Mouse (Mus musculus) urinary bladder, adult 18-20 months (tissue): ENCODE measurements at regions not wholly inside any gene's neighbourhood (a gene's known extent, or its start where the extent isn't known, plus 50 kb on each side); places are given as distances from the start of the nearest gene placed in this dataset.
A peak's percentile ranks its signal among the peaks of the same experiment; 100 is the strongest.

Experiments
- DNase-seq, 2 experiments: peaks; one replicate each; pipeline ENCODE4 v3.0.0; 2022; ENCODE audit warnings: low spot score in 2 of 2, mixed read lengths in 2 of 2

GRCm38 (mm10) chr1:64297343-64297742 lies 175.3 kb upstream of the Klf7 start:
- DNase-seq: no peak

GRCm38 (mm10) chr1:64295512-64295945 lies 173.4 kb upstream of the Klf7 start:
- DNase-seq: no peak

DNA sequence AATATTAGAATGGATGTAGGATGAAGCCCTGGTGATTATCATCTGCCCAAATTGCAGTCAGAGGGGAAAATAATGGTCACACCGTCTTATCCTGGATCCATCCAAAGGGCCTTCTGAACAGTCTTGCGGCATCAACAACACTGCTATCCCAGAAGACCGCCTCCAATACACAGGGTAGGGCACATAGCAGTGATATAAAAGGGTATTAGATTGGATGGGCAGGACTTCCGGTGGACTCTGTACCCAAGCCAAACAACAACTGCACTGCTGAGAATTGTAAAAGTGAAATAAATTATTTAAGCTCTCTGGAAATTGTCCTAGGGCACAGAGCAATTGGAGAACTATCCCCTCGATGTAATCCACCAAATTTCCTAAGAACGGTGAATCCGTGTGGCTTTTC lies 173.0 kb upstream of the Klf7 start:
- no peak for DNase-seq

GRCm38 (mm10) chr1:64288812-64289447 lies 166.8 kb upstream of the Klf7 start:
- DNase-seq: peak in 1 of 2 experiments; percentile 25

DNA sequence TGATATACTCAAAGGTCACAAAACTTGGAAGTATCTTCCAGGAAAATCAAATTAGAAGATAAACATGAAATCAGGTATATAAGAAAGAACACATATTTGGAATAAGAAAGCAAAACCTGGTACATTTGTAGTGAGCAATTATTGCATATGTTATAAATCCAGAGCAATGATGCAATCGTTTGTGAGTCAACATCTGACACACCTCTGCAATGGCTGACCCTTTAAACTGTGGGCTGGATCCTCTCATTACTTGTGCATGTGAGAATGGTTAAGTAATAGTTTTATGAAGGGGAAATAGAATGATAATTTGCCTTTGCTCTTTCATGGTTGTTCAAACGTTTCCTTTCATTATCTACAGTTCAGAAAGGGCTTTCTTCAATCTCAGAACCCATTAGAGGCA lies 165.0 kb upstream of the Klf7 start:
- no peak for DNase-seq

DNA sequence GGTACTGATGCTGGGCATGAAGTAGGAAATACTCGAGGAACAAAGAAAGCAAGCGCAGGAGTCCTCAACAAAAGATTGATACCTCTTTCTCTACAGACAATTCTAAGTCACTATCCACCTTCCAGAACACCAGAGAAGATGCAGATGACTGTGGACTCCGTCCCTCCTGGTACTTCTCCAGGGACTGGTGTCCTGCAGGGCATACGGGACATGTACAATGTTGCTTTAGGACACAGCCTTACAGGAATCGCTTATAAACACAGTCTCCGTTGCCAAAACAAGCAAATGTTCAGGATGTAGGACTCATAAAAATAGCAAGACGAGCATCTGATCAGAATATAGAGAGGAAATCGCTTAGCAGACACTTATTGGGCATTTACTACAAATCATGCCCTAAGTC lies 162.6 kb upstream of the Klf7 start:
- DNase-seq: no peak

- DNase-seq: no peak
Measured at GRCm38 (mm10) chr1:64275865-64276264, 153.8 kb upstream of the Klf7 start.

- DNase-seq: no peak
Measured at GRCm38 (mm10) chr1:64275086-64275802, 153.2 kb upstream of the Klf7 start.

- DNase-seq: no peak
Measured at GRCm38 (mm10) chr1:64257237-64257636, 135.2 kb upstream of the Klf7 start.

DNA sequence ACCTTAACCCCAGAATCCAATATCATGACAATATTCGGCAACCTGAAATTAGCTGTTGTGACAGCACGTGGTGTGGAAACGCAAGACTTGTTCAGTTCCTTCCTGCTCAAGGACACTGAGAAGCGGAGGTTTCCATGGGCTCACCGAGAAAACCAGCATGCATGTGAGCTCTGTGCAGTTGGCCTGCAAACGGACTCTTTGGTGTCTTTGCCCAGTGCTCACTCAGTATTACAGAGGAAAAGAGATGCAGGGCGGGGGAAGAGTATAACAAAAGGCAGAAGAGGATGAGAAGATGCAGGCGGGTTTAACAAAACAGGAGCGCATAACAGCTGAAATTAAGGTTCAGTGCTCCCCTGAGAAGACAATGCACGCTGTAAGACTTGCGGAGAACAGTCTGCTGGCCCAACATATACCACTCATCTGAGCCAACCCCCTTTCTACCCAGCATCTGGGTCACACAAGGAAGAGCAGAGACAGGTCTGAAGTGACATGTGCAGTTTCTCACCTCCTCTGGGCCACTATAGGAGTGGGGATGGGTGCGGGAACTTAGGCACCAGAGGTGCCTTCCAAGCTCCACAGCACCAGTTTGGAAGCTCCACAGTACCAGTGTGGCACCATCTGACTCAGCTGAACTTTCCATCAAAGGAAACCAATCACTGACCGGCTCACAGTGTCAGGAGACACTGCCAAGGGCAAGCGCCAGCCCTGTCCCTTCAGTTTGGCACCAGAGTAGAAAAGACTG lies 133.6 kb upstream of the Klf7 start:
- DNase-seq: no peak

DNA sequence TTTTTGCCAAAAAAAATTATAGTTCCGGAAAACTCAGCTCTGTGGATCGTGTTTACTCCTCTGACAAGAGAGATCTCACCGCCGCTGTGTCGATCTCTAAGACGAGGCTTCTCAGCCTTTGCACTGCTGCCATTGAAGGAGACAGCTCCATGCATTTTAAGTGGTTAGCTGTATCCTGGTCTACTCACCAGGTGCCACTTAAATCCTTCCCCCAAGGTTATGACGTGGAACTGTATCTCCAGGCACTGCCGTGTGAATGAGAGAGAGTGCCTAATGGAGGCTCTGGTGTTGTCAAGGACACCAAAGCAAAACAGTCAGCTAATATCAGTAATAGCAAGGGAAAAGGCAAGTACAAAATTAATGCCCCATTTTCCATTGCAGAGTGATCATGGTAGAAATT lies 132.6 kb upstream of the Klf7 start:
- DNase-seq: no peak

GRCm38 (mm10) chr1:64253996-64254395 lies 131.9 kb upstream of the Klf7 start:
- DNase-seq: no peak

DNA sequence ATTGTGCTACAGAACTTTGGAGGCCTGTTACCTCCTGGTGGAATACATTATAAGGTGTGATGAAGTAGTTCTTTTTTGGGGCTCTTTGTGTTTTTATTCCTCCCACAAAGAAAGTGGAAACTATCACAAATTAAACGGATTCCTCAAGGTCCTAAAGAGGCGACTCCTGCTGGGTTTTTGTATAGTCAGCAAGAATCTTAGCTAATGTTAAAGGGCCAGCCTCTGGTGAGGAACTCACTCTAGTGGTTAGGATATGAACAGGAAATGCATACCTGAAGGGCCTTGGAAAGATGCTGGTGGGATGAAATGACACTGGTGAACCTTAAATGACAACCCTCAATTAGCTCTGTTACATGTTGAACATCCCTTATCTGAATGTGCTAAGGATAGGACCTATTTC lies 120.3 kb upstream of the Klf7 start:
- DNase-seq: no peak

- no peak for DNase-seq
Measured at GRCm38 (mm10) chr1:64229654-64230053, 107.6 kb upstream of the Klf7 start.

DNA sequence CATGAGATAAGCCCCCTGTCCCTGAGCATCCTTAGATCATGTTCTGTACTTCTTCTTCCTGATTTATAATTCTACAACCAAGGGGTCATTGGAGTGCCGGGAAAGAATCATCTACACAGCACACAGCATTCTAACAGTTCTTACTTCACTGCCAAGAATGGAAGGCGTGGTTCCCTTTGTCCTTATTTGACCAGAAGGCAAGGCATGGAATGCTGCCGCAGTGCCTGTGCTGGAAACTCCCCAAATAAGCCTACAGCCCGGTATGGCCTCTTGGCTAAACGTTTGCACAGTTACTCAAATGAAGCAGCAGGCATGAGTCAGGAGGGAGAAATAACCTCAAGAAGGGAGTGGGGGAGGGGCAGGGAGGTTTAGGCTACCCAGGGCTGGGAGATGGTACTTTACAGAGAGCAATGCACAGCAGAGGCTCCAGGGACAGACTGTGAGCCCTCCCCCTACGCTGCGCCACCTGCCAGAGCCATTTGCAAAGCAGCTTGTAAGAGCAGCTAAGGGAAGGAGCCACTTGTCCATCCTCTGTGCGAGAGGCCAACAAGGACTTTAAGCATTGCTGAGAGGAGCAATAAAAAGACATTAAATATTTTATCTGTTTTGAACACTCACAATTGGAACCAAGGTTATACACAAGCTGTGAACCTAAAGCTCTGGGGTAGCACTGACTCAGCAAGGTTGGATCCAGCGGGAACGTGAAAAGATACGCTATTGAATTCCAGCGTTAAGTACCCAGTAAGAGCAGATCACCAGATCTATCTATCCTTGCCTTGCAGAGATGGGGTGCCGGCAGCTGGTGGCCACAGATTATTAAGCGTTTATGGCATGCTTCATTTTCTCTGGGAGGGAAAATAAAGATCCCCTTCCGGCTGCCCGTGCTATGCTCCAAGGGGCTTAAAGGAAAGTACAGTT lies 104.2 kb upstream of the Klf7 start:
- peak; percentile 4 to 44 for DNase-seq

- no peak for DNase-seq
Measured at GRCm38 (mm10) chr1:64223779-64224687, 102.0 kb upstream of the Klf7 start.

DNA sequence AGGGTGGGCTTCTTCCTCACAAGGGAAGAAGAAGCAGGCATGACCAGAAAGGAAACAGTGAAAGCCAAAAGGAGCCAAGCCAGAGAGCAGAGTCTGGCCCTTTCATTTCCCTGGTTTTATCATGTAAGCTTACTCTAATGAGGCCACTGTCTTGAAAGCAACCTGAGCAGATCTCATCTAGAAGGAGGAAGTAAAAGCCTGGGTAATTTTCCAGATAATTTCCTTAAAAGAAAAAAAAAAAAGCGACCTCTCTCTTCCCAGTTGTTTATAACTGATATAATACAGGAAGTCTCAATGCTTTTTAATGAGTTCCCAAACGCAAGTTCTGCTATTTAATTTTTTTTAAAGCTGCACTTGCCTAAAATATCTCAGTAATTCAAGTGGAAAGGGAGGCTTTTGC lies 100.4 kb upstream of the Klf7 start:
- DNase-seq: no peak

DNA sequence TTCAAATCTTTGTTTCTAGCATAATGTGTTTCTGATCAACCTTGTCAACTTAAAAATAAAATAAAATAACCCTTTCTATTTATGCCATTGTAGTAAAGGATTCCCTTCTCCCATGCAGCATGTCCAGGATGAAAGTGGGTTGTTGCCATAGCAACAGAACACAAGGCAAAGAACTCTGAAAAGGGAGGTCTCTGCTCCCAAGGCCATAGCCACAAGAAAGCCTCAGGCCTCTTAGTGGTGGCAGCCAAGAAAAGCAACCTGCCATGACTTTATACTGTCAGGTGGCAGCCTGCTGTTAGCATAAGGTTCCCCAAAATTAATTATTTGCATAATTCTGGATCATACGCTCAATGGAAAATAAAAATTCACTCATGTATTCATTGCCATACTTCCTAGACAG lies 98.4 kb upstream of the Klf7 start:
- DNase-seq: no peak

- DNase-seq: no peak
Measured at GRCm38 (mm10) chr1:64220040-64220439, 98.0 kb upstream of the Klf7 start.

- DNase-seq: no peak
Measured at GRCm38 (mm10) chr1:64215646-64216045, 93.6 kb upstream of the Klf7 start.

DNA sequence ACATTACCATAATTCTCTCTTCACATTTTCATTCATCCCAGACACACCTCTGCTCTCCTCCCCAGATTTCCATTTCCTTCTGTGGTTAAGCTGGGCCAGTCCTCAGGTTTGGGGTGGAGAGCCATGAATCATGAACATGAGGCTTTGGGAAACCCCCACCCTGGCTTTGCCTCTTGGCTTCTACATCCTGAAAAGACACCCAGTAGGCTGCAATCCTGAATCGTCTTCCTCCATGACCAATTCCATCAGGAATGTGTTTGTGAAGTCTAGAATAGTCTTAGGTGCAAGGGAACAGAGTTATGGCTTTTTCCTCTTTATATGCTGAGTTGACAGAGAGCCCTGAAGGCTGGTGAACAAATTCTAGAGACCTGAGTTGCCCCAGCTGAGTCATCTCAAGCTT lies 87.0 kb upstream of the Klf7 start:
- DNase-seq: no peak
